Mouse (Mus musculus): ENCODE results near the gene Golph3. TPM values are rescaled to one million over a fixed set of nuclear protein-coding genes. Genes with fewer than 3 reads are reported as not detected.

The Golph3 gene
- total and polyA plus RNA-seq, 3 experiments = 81.1 to 149 (median 99.2) TPM

DNA sequence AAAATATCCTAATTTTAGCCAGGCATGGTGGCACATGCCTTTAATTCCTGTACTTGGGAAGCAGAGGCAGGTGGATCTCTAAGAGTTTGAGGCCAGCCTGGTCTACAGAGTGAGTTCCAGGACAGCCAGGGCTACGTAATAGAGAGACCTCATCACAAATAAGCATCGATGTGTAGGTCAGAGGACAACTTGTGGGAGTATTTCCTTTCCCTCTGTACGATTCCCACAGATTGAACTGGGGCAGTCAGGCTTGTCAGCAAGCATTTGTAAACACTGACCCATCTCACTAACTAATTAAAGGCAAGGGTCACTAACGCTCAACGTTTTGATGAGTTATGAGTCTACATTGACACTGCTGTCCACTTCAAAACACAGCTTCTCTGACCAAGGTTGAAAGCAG is 6.7 kb upstream of the Golph3 start:
- Histone ChIP-seq H3K4me3 (ENCODE audit: control insufficient read depth in 1 of 2, insufficient read depth in 1 of 2, low read depth in 2 of 2, low read length in 2 of 2) (no peak overlapping the region), H3K4me1 (ENCODE audit: control insufficient read depth in 1 of 2, insufficient read depth in 2 of 2, low read length in 2 of 2) (peaks cover 18 to 44% of the 10 kb centered on the region in 2 experiments), H3K9ac (ENCODE audit: control insufficient read depth, low read depth, low read length, poor library complexity, severe bottlenecking) (no peak overlapping the region), H3K9me3 (replicated peaks; ENCODE audit: insufficient read depth, low read length) (no peaks in the 10 kb centered on the region), H3K27me3 (ENCODE audit: control insufficient read depth in 1 of 2, insufficient read depth in 2 of 2, low read length in 2 of 2) (no peaks in the 10 kb centered on the region), H3K27ac (ENCODE audit: control insufficient read depth, low read depth, low read length) (no peak overlapping the region), H3K36me3 (ENCODE audit: control insufficient read depth in 1 of 2, insufficient read depth in 2 of 2, low read length in 2 of 2) (peaks cover 0 to 38% of the 10 kb centered on the region in 2 experiments; a peak in 2 of 4 replicates), H3K79me2 (ENCODE audit: control insufficient read depth, insufficient read depth, low read length, poor library complexity) (no peaks in the 10 kb centered on the region)
- TF ChIP-seq EP300 (IDR thresholded peaks at IDR 0.05; ENCODE audit: low read depth in 1 of 2, low read length in 2 of 2) = no peak
- no peak for TF ChIP-seq KAT2A (conservative IDR thresholded peaks at IDR 0.05; ENCODE audit: low read depth, low read length)
- TF ChIP-seq USF2 (IDR thresholded peaks at IDR 0.05; ENCODE audit: borderline replicate concordance in 1 of 2, insufficient read depth in 1 of 2, low read depth in 1 of 2, low read length in 2 of 2) = no peak
- TF ChIP-seq MAZ (IDR thresholded peaks at IDR 0.05; ENCODE audit: low read depth, low read length) = no peak
- TF ChIP-seq CHD2 (IDR thresholded peaks at IDR 0.05; ENCODE audit: low read length) = no peak
- TF ChIP-seq RCOR1 (IDR thresholded peaks at IDR 0.05; ENCODE audit: low read depth, low read length) = no peak
- no peak for TF ChIP-seq HCFC1 (IDR thresholded peaks at IDR 0.05; ENCODE audit: low read depth, low read length)
- no peak for TF ChIP-seq ZMIZ1 (IDR thresholded peaks at IDR 0.05; ENCODE audit: low read depth, low read length)
- no peak for TF ChIP-seq ZNF384 (IDR thresholded peaks at IDR 0.05; ENCODE audit: low read depth, low read length)
- TF ChIP-seq CHD1 (IDR thresholded peaks at IDR 0.05; ENCODE audit: low read depth, low read length) = no peak
- no peak for TF ChIP-seq POLR2AphosphoS5 (IDR thresholded peaks at IDR 0.05; ENCODE audit: borderline replicate concordance, low read depth, low read length)
- no peak for DNase-seq (ENCODE audit: low read depth, low spot score)

DNA sequence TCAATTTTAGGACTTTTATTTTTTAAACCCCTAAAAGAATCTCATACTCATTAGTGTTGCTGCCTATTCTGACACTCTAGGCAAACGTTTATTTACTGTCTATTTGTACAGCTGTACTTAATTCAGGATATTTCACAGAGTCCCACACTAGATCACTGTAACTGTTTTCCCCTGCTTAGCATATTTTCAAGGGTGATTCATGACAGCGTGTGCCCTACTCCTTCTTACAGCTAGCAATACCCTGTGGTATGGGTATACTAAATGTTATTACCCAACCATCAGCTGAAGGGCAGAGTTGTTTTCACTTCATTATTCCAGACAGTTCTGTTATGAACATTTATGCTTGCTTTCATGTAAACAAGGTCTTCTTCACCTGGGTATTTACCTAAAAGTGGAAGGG is 5.3 kb upstream of the Golph3 start:
- Histone ChIP-seq H3K27ac (ENCODE audit: control insufficient read depth, low read depth, low read length) (no peak overlapping the region), H3K27me3 (ENCODE audit: control insufficient read depth in 1 of 2, insufficient read depth in 2 of 2, low read length in 2 of 2) (no peaks in the 10 kb centered on the region), H3K4me3 (ENCODE audit: control insufficient read depth in 1 of 2, insufficient read depth in 1 of 2, low read depth in 2 of 2, low read length in 2 of 2) (no peak overlapping the region), H3K36me3 (ENCODE audit: control insufficient read depth in 1 of 2, insufficient read depth in 2 of 2, low read length in 2 of 2) (peaks cover 0 to 40% of the 10 kb centered on the region in 2 experiments; a peak in 2 of 4 replicates), H3K9ac (ENCODE audit: control insufficient read depth, low read depth, low read length, poor library complexity, severe bottlenecking) (no peak overlapping the region), H3K79me2 (ENCODE audit: control insufficient read depth, insufficient read depth, low read length, poor library complexity) (peaks cover 2% of the 10 kb centered on the region; the same call in 1 of the 2 replicates), H3K9me3 (replicated peaks; ENCODE audit: insufficient read depth, low read length) (no peaks in the 10 kb centered on the region), H3K4me1 (ENCODE audit: control insufficient read depth in 1 of 2, insufficient read depth in 2 of 2, low read length in 2 of 2) (peaks cover 18 to 43% of the 10 kb centered on the region in 2 experiments)
- TF ChIP-seq SMC3 (IDR thresholded peaks at IDR 0.05; ENCODE audit: low read depth, low read length) (no peak), CHD1 (IDR thresholded peaks at IDR 0.05; ENCODE audit: low read depth, low read length) (0 out of 2 replicates have a peak, but pooled peaks have one; percentile 2), GATA1 (IDR thresholded peaks at IDR 0.05; ENCODE audit: low read depth, low read length) (no peak)
- DNase-seq (ENCODE audit: low read depth, low spot score) = no peak

DNA sequence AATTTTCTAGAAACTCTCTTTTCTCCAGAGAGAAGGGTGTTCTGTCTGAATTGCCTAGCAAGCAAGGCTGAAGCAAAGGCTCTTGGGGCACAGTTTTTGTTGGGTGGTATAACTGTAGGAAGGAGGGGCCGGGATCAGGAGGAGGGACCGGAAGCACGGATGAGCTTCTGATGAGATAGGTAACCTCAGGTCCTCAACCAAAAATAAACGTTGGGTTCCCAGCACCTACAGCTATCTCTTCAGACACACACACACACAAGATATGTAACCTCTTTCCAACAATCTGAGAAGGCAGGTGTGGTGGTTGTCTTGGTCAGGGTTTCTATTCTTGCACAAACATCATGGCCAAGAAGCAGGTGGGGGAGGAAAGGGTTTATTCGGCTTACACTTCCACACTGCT is 4.0 kb upstream of the Golph3 start:
- peak overlapping the region; percentile 82 for H3K27ac ChIP-seq (ENCODE audit: control insufficient read depth, low read depth, low read length)
- no peaks in the 10 kb centered on the region for H3K9me3 ChIP-seq (replicated peaks; ENCODE audit: insufficient read depth, low read length)
- H3K27me3 ChIP-seq (ENCODE audit: control insufficient read depth in 1 of 2, insufficient read depth in 2 of 2, low read length in 2 of 2) = no peaks in the 10 kb centered on the region
- H3K4me3 ChIP-seq (ENCODE audit: control insufficient read depth in 1 of 2, insufficient read depth in 1 of 2, low read depth in 2 of 2, low read length in 2 of 2) = peak overlapping the region in 1 of 2 experiments; percentile 20; a peak in 2 of 4 replicates
- H3K79me2 ChIP-seq (ENCODE audit: control insufficient read depth, insufficient read depth, low read length, poor library complexity) = peaks cover 13% of the 10 kb centered on the region
- peaks cover 14 to 31% of the 10 kb centered on the region in 2 experiments for H3K4me1 ChIP-seq (ENCODE audit: control insufficient read depth in 1 of 2, insufficient read depth in 2 of 2, low read length in 2 of 2)
- peak overlapping the region; percentile 49 for H3K9ac ChIP-seq (ENCODE audit: control insufficient read depth, low read depth, low read length, poor library complexity, severe bottlenecking)
- DNase-seq (ENCODE audit: low read depth, low spot score) = peak; percentile 95
- H3K36me3 ChIP-seq (ENCODE audit: control insufficient read depth in 1 of 2, insufficient read depth in 2 of 2, low read length in 2 of 2) = peaks cover 0 to 31% of the 10 kb centered on the region in 2 experiments; a peak in 2 of 4 replicates
- TF ChIP-seq MXI1 (IDR thresholded peaks at IDR 0.05; ENCODE audit: low read depth, low read length) (no peak; the same call in 1 of the 2 replicates), GATA1 (IDR thresholded peaks at IDR 0.05; ENCODE audit: low read depth, low read length) (peak; percentile 94), ZMIZ1 (IDR thresholded peaks at IDR 0.05; ENCODE audit: low read depth, low read length) (no peak), GABPA (IDR thresholded peaks at IDR 0.05; ENCODE audit: low read depth, low read length) (no peak), ETS1 (IDR thresholded peaks at IDR 0.05; ENCODE audit: low read depth, low read length) (peak; percentile 95), ZNF384 (IDR thresholded peaks at IDR 0.05; ENCODE audit: low read depth, low read length) (peak; percentile 26; the same call in 1 of the 2 replicates), USF1 (IDR thresholded peaks at IDR 0.05; ENCODE audit: low read depth, low read length) (no peak), MAFK (IDR thresholded peaks at IDR 0.05; ENCODE audit: borderline replicate concordance, low read depth, low read length) (peak; percentile 58; the same call in 1 of the 2 replicates), E2F4 (IDR thresholded peaks at IDR 0.05; ENCODE audit: borderline replicate concordance, low read depth, low read length) (no peak), USF2 (IDR thresholded peaks at IDR 0.05; ENCODE audit: borderline replicate concordance in 1 of 2, insufficient read depth in 1 of 2, low read depth in 1 of 2, low read length in 2 of 2) (no peak), HCFC1 (IDR thresholded peaks at IDR 0.05; ENCODE audit: low read depth, low read length) (peak; percentile 63; the same call in 1 of the 2 replicates), BHLHE40 (IDR thresholded peaks at IDR 0.05; ENCODE audit: borderline replicate concordance, low read depth, low read length) (peak; percentile 59; the same call in 1 of the 2 replicates), MYC (IDR thresholded peaks at IDR 0.05; ENCODE audit: low read depth, low read length) (no peak), SMC3 (IDR thresholded peaks at IDR 0.05; ENCODE audit: low read depth, low read length) (no peak), POLR2AphosphoS5 (IDR thresholded peaks at IDR 0.05; ENCODE audit: borderline replicate concordance, low read depth, low read length) (no peak), POLR2AphosphoS2 (IDR thresholded peaks at IDR 0.05; ENCODE audit: low read length) (no peak; the same call in 1 of the 2 replicates), TBP (IDR thresholded peaks at IDR 0.05; ENCODE audit: low read depth, low read length) (peak; percentile 75)

All from MEL (cell line).